Mouse (Mus musculus) cerebellum, postnatal 25 days (tissue): ENCODE data around the gene Rdh11.
A peak's percentile ranks its signal among the peaks of the same experiment; 100 is the strongest.
"Not testable (repeated sequence)": the region's sequence is repeated elsewhere in the genome, so short reads cannot be mapped to it uniquely, and the experiment has no call there.

ENCODE experiments used
- DNase-seq, 2 experiments: peaks; one replicate each; pipeline ENCODE4 v3.0.0; 2021; ENCODE audit warnings: mixed read lengths in 2 of 2

Gene Rdh11

DNA sequence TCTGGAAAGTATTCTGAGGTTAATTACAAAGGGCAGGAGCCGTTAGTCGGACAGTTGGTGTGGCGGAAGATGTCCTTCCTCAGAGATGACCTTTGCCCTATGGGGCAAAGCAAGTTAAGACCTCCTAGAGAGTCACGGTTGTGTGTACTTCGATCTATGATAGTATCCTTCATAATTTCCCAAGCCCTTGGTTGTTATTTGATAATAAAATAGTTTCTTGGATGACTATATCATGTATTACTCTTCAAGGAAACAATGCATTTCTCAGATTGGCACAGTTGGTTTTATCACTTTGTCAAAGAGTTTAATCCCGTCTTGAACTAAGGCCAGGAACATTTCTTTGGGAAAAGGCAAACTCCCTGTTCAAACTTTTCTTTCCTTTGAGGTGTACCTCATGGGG, at the start of gene Rdh11:
Gene Rdh11, minus strand, starts transcription at position 101 of the 400 bp plus-strand sequence.
- DNase-seq = no peak

DNA sequence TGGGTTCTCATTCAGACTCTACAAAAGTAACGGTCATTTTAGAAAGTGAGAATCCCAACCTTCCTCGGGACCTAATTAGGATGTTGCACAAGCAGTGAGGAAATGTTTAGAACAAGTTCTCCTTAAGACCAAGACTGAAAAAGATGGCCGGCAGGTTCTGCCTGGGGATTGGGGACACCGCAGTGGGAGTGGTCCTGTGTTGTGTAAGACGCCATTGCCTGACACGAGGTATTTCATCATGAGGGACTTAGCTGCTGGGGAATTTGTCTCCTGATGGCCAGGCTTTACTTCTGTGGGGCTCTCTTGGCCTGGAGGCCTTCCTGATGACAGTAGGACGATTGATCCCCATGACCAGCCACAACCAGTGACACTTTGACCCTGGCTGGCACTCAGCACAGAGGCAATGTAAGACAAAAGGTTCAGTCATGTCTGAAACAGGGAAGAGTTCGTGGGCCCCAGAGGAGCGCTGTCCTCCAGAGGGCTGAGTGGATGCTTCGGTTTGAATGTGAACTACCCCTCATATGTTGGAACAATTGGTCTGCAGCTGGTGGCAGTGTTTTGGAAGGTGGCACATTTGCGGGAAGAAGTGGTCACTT, 43.5 kb upstream of the Rdh11 start:
- DNase-seq = no peak

DNA sequence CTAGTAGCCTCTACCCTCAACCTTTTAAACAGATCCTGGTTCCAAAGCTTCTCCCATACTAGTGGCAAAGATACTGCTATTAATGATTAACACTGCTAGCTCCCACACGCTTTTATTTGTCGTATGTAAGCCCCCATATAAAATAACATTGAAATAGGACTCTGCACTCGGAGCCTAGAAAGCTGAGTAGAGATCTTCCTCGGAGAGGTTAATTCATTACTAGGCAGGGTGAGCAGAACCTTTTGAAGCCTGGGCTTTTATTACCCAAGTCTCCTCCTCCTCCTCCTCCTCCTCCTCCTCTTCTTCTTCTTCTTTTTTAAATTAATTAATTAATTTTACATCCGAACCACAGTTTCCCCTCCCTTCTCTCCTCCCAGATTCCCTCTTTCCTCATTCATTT, 25.4 kb upstream of the Rdh11 start:
- no peak for DNase-seq

DNA sequence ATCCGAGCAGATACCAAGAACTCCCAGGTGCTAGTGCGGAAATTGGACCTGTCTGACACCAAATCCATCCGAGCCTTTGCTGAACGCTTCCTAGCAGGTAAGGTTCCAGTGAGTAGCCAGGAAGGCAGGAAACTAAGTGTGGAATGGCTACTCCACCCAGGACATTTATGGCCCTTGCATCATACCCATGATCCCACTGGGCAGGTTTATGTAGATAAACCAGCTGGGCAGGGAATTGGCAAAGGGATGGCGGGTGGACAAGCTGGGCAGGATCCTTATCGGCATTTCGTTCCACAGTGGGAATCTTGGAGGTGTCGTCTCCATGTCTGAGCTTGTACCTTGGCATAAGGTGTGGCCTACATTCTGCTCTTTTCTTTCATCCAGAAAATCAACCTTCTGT, 19.4 kb upstream of the Rdh11 start:
- DNase-seq = no peak

DNA sequence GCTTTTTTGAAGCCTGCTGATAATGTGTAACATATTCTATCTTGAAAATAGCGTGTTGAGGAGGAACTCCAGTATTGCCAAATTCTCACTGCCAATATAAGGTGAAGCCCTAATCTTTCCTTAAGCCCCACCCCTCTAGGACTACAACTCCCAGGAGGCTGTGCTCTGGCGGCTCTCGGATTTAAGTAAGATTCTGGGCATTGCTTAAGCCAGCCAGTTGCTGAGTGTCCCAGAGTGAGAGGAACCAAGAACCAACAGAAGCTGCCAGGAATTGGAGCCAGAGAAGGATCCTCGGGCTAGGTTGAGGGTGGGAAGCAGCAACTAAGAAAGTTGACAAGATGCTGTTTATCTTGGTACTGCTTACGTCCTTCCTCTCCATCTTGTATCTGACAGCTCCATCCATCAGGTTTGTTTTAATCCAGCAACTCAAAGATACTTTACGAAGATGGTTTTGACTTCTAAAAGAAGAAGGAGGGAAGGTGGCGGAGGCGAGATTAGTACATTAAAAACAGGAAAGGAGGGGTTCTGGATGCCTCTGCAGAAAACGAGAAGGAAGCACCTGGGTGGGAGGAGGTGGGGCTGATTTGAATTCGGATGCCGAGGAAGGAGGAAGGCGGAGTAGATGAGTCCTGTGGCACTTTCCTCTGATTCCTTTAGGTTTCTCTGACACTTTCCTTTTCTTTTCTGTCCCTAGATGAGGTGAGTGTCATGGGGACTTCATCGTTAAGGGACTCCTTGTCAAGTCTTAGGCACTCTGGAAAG, 16.8 kb upstream of the Rdh11 start, which contains the start of gene Rdh12:
Gene Rdh12, plus strand, starts transcription at position 212 of the 762 bp plus-strand sequence.
- DNase-seq = peak; percentile 57 to 66

DNA sequence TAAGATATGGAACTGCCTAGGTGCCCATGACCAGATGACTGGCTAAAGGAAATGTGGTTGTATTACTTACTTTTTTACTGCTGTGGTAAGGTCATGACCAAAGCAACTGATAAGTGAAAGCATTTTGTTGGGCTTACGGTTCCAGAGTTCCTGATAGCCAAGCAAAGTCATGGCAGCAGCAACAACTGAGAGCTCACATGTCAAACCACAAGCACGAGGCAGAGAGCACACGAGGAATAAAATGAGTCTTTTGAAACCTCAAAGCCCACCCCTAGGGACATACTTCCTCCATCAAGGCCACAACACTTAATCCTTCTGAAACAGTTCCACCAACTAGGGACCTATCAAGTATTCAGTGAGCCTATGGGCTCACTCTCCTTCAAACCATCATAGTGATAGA, 9.8 kb upstream of the Rdh11 start:
- DNase-seq = no peak

DNA sequence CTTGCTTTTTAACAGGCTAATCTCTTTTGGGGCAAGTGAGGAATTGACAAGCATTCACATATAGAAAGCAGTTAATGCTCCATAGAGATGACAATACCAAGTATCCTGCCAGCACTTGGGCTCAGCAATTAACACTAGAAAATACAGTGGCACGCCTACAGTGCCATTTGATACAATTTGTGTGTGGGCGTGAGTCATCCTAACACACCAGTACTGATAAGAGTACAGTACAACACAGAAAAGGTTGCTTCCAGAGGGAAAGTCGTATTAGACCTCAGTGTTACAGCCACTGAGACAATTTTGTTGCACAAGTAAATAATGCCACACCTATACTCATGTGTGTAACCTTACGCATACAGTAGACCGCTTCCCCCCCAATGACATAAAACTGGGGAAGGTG, 5.0 kb upstream of the Rdh11 start:
- DNase-seq = no peak

DNA sequence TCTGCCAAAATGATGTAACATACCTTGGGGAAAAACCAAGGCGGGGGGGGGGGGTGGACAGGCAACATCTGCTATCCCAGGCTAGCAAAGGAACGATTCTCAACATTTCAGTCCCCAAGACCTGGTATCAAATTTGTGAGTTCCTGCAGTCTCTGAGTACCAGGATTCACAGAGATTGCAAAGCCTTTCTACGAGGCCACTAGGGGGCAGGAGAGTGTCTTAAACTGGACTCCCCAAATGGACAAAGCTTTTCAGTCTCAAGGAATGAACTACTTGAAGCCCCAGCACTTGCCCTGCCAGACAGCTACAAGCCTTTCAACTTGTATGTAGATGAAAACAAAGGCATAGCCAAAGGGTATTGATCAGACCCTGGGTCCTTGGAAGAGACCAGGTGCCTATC, 1.3 kb upstream of the Rdh11 start:
- DNase-seq = peak; percentile 63 to 81

DNA sequence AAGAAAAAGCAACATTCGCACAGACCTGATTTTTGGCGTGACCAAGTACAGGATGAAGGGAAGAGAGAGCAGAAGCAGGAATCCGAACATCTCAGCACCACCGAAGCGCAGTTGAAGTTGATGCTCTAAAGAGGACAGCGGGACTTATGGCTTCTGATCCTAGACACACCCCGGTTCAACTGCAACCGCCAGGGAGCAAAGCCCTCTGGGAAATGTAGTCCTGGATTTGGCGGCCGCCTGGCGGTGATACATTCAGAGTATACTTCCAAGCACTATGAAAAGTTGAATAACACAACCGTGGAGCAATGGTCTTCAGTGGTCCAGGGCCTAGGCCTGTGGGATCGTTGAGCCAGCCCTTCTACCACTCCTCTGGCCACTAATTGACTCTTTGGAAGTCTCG, 392 bp downstream of the Rdh11 start:
- DNase-seq = peak; percentile 75 to 81

DNA sequence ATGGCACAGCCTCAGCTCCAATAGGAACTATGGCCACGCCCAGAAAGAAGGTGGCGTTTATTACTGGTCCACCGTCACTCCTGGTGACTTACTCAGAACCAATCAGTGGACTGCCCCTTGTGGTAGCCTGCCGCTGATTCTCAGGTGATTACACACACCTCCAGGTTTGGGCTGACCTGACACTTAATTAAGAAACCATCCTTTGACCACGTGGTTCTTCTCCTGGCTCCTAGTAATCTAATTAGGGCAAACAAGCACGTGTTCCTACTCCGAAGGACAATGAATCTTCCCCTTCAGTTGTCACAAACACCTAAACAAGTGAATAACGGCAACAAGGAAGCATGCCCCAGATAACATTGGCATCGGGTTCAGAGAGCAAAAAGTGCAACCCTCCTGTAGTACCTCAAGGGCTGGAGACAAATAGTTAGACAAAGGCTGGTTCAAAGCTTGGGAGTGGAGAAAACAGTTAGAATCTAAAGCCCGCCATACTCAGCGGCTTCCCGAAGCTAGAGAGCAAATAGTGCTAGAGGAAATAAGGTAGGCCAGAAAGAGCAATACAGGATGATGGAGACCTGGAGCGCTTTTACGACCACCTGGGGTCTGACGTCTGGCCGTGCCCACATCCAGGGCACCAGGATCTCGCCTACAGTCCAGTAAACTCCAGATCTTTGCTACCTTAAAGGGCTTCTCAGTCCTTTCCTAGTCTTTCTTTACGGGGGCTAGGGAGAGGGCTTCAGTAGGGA, 991 bp downstream of the Rdh11 start:
- DNase-seq = peak; percentile 61 to 77

DNA sequence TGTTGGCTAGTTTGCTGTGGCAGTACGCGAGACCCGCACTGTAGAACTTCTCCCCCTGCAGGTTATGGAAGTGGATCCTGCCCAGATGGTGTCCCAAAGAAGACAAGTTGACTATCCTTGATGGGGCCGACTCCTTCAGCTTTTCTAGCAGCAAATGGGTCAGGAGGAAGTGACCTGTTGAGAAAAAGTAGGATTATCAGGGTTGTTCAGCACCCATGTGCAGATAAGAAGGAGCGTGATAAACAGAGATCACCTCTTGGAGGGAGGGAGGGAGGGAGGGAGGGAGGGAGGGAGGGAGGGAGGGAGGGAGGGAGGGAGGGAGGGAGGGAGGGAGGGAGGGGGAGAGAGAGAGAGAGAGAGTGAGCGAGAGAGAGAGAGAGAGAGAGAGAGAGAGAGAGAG, 6.9 kb downstream of the Rdh11 start:
- DNase-seq = not testable (repeated sequence)

DNA sequence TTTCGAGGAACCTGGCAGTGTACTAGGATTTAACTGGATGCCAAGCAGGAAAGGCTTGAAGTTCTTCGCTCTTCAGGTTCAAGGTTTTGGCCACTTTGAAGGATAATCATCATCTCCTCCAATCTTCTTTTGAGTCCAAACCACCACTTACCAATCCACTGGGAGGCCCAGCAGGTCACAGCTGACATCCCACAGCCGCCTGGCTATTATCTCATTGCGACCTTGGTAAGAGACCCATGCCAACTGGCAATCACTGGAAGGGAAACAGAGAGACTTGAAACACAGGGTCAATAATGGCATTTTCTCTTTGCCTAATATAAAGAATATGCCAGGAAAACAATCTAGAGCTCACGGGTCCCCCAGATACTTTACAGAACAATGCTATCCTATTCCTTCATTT, 16.1 kb downstream of the Rdh11 start:
- DNase-seq = no peak

DNA sequence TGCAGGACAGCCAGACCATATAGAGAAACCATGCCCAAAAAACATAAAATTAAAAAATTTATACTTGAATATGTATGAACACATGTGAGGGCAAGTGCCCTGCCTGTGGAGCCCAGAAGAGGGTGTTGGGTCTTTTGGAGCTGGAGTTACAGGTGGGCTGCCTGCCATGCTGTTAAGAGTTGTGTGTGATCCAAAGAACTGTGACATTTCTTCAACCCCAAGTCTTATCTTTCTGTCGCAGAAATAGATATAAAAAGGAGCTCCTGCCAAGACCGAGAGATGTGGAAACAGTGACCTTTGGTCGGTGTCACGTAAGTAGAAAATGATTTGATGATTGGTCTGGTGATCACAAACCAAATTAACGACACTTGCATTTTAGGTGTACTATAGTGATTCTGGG, 18.4 kb downstream of the Rdh11 start:
- DNase-seq = peak in 1 of 2 experiments; percentile 14

DNA sequence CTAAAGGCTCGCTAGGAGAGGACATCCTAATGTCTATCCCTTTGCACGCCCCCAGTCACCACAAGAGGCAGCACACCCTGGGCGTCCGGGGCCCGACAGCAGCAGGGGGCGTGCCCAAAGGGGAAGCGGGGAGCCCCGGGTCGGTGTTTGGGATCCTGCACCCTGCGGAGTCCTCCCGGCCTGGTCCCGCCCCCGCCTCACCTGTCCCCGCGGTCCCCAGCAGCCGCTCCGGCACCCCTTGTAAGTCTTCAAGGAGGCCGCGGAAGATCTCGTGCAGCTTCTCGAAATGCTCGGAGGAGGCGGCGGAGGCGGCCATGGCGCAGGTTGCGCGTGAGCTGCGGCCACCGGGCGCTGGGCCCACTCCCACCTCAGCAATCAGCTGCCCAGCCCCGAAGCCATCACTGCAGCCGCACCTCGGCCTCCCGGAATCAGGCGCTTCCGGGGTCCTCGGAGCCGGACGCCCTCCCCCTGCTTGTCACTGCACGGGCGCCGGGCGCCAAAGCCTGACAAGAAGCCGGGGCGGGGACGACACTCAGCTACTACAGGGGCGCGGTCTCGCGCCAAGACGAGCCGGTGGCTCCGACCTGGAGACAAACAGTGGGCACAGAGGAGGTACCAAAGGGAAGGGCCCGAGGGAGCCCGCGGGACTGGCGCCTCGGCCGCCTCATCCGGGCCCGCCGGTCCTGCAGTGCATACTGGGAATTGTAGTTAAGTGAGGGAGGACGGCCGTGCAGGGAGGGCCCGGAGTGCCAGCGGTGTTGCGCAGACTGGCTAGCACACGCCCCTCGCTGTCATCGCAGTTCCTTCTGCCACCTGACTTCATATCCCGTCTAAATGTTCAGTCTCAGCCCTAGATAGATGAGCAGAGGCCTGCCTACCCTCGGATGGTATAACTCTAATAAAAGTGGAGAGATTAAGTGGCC, 19.8 kb downstream of the Rdh11 start, which contains the start of gene Vti1b:
Gene Vti1b, minus strand, starts transcription at position 649 of the 923 bp plus-strand sequence.
- DNase-seq = peak; percentile 91 to 95

DNA sequence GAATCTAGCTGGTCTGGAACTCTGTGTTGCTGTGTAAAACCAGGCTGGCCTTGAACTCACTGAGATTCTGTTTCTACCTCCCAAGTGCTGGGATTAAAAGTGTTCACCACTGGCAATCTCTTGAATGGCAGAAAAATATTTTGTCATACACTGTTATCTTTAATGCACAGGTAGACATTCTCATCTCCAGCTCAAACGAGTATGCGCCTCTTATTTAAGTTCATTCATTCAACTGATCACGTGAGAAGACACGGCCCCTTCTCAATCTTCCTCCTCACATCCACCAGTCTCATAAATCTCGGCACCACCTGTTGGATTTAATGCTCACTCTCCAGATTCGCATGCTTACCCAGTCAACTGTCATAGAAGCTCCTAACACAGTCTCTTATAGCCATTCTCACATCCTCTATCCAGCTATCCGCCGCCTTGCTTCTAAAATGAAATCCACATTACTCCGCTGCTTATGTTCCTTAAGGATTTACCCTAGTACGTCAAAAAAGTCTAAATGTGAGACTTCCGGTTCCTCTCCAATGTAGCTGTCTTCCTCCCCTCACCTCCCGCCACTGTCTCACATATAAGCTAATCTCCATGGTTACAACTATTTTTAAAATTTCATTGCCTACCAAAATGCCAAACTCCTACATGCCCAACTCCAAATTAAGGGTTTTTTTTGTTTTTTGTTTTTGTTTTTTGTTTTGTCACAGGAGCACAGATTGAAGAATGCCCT, 20.7 kb downstream of the Rdh11 start:
- no peak for DNase-seq

DNA sequence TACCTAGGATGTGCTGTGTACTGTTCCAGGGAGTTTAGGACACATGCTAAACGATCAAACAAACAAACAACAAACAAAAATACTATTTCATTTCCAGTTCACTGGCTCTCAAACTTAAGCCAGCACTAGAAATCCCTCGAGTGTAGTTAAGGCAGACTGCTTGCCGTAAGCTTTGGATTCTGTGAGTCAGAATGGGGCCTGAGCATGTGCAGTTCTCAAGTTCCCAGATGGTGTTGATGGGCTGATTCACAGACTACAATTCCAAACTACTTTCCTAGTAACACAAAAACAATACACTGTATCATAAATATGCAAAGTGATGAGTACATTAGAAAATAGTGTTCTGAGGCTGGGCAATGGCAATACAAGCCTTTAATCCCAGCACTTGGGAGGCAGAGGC, 21.7 kb downstream of the Rdh11 start:
- DNase-seq = no peak

DNA sequence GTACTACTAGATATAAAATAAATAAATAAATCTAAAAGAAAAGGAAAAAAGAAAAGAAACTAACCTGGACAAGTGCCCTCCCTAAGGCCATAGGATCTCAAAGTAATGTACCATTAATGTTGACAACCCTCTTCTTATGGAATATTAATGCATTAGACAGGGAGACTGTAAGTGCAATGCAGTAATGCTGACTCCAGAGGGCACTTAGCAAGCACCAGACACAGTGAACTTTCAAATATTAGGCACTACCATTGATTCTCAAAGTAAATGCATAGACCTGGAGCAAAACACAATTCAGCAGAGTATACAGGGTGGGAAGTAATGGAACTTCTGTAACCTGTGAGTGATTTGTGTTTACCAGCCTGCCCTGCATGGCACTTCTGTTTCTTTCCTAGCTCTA, 22.9 kb downstream of the Rdh11 start:
- no peak for DNase-seq

DNA sequence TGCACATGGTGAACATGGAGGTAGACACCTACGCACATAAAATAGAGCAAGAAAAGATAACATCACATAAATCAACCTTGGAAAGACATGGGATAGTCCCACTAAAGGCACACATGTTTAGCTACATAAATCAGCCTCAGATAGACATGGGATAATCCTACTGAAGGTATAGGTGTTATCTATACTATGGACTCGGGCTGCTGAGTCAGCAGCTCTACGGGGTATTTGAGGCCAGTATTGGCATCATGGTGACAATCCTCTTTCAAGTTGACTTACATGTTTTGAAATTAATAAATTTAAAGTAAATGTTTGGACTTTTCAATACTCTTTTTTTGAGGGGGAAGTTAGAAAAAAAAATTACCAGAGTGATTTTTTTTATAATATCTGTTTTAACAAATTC, 29.2 kb downstream of the Rdh11 start:
- no peak for DNase-seq

DNA sequence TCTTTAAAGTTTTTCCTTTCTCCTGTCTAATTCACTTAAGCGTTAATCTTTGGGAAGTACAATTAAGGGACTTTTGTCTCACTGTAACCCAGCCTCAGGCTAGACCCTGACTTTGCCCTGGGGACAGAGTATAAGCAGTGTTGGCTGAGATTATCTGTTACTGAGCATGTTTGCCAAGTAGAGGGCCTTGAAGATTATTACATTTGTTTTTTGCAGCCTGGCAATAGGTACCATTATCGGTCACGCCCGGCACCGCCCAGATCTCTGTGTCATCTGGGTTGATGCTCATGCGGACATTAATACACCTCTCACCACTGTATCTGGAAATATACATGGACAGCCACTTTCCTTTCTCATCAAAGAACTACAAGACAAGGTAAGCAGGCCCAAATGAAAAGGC, 42.4 kb downstream of the Rdh11 start:
- no peak for DNase-seq

DNA sequence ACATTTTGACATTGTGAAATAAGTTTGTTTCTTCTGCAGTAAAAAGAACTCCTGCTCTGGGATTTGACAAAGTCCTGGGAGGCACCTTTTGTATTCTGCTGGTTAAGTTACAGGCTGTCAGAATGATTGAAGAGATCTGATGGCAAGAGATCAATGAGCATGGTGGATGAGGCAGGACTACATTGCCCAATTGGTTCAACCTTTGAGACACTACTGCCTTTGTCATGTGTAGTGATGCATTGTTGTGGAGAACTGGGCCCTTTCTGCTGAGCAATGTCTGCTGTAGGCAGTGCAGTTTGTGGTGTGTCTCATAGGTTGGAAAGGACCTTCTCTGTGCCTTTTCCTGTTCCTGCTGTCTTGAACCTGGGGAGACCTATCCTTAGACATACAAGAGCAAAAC, 50.7 kb downstream of the Rdh11 start:
- DNase-seq = no peak

DNA sequence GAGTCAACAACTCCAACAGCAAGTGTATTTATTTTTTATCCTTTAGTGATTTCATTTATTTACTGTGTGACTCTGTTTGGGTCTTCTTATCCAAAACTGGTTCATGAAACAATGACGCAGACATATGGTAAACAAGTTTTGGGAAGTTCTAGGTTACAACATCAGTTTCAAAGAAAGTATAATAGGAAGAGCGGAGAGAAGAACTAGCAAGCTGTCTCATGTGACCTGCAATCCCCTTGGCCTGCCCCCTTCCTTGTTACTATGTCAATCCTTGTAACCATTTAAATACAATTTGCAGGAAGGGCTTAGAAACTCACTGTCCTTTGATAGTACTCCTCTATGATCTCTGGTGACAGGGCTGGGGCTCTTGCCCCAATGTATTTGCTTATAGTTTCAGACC, 51.3 kb downstream of the Rdh11 start:
- no peak for DNase-seq

DNA sequence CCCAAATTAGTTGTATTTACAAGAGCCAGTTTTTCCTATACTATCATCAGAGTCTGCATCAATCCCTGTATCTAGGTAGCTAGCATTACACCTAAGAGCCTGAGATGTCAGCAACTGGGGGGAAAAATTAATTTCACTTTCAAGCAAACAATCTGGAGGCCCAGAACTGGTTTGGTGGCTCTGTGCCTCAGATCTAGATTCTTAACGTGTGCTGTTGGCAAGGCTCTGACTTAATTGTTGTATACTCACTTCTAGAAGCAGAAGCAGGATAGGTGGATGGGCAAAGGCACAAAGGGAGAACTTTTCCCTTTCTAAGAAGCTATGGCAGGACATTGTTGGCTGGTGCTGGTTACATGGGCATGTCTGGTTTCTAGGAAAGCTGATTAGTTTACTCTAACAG, 52.7 kb downstream of the Rdh11 start:
- DNase-seq = no peak
